28 mouse cellular contexts compared by ENCODE assay signal in genomic region chr7:105185912-105186311, GRCm38 (mm10). TPM values are rescaled to one million over a fixed set of nuclear protein-coding genes. Genes with fewer than 3 reads are reported as not detected.
DNase-seq lines count a peak whose midpoint lies in the region; ATAC-seq and TF ChIP-seq lines count a peak whose summit lies in the region.
"Had no signal": no experiment of that assay in that cellular context is flagged by ENCODE, and none has a peak within 500 bp of the region (broad histone marks: within the 10 kb centered on the region; RNA-seq: fewer than 3 reads in every experiment).

Olfr685 (minus strand) TSS chr7:105186012.

- no peak for TF ChIP-seq CTCF in midbrain, postnatal 0 days (IDR thresholded peaks at IDR 0.05)

- 93% methylated on average over 1 of the region's 1 CpGs for WGBS in midbrain, postnatal 0 days
- 95% methylated on average over 1 of the region's 1 CpGs for WGBS in midbrain, embryonic 15.5 days

- DNase-seq in midbrain, postnatal 0 days (ENCODE audit: low spot score), result peak; percentile 1
- peak; percentile 15 for DNase-seq in brain, adult 2 months (ENCODE audit: low read depth, low spot score)
- DNase-seq in mesoderm, embryonic 11.5 days (ENCODE audit: low read depth, low spot score), result peak; percentile 0
- no peak for DNase-seq in right cerebral cortex, adult 18-20 months
- DNase-seq in layer of hippocampus, postnatal 10 days (ENCODE audit: low spot score in 2 of 2), result no peak
- DNase-seq: adrenal gland, adult 2 months; adrenal gland, adult 8-10 months; adrenal gland, postnatal 10 days; adrenal gland, postnatal 14 days; adrenal gland, postnatal 25 days; adrenal gland, postnatal 36 days; B cell, adult 2 months; cerebellum, adult 11 months; cerebellum, adult 11-12 months; cerebellum, adult 18-20 months; cerebellum, adult 2 months had no signal

- H3K4me3 ChIP-seq in midbrain, postnatal 0 days (ENCODE audit: low read depth, low read length), result no peak within 1 kb of the TSS
- no peak within 1 kb of the TSS for H3K4me3 ChIP-seq in midbrain, embryonic 15.5 days

- H3K27ac ChIP-seq in midbrain, postnatal 0 days (ENCODE audit: low read depth, low read length), result no peak within 1 kb of the TSS
- H3K27ac ChIP-seq in midbrain, embryonic 15.5 days, result no peak within 1 kb of the TSS

- no peaks in the 10 kb centered on the region for H3K36me3 ChIP-seq in midbrain, postnatal 0 days (ENCODE audit: insufficient read depth, low read length)
- no peaks in the 10 kb centered on the region for H3K36me3 ChIP-seq in midbrain, embryonic 15.5 days (replicated peaks)
- H3K36me3 ChIP-seq: G1E had no signal

- ATAC-seq in midbrain, postnatal 0 days (ENCODE audit: low FRiP score), result no peak
- ATAC-seq in midbrain, embryonic 15.5 days (replicated peaks), result no peak
- ATAC-seq: activated CD4-positive, CD25-positive, alpha-beta regulatory T cell, adult 4 months; CD4-positive, CD25-positive, alpha-beta regulatory T cell, adult 4 months; Patski had no signal

- no peak within 1 kb of the TSS for H3K9ac ChIP-seq in midbrain, postnatal 0 days (replicated peaks; ENCODE audit: low read length, poor library complexity, severe bottlenecking)
- H3K9ac ChIP-seq in midbrain, embryonic 15.5 days, result no peak within 1 kb of the TSS

- no peak within 1 kb of the TSS for H3K4me2 ChIP-seq in midbrain, postnatal 0 days (ENCODE audit: low read depth, low read length, poor library complexity, severe bottlenecking)
- no peak within 1 kb of the TSS for H3K4me2 ChIP-seq in midbrain, embryonic 15.5 days

- no peaks in the 10 kb centered on the region for H3K9me3 ChIP-seq in midbrain, postnatal 0 days (ENCODE audit: low read length)
- H3K9me3 ChIP-seq in midbrain, embryonic 15.5 days, result no peaks in the 10 kb centered on the region
- H3K9me3 ChIP-seq: G1E had no signal

- H3K4me1 ChIP-seq in midbrain, postnatal 0 days (ENCODE audit: insufficient read depth, low read length), result no peaks in the 10 kb centered on the region
- no peaks in the 10 kb centered on the region for H3K4me1 ChIP-seq in midbrain, embryonic 15.5 days

- no peaks in the 10 kb centered on the region for H3K27me3 ChIP-seq in midbrain, postnatal 0 days (ENCODE audit: insufficient read depth, low read length)
- H3K27me3 ChIP-seq in midbrain, embryonic 15.5 days (replicated peaks), result no peaks in the 10 kb centered on the region
- H3K27me3 ChIP-seq: CH12.LX, Patski had no signal

RNA-seq across cellular contexts. Expression of gene Olfr685, which starts in this region (rescaled TPM):
- total RNA-seq in midbrain, postnatal 0 days (2014; rRNA removed), result not detected in 2 replicates
- polyA plus RNA-seq in midbrain, postnatal 0 days (2015; fragmentation: Nextera tagmentation; extraction: Ambion mirVana), result not detected in 2 replicates
- not detected in 2 replicates for polyA plus RNA-seq in midbrain, embryonic 15.5 days (2015; fragmentation: Nextera tagmentation; extraction: Ambion mirVana)
- total RNA-seq in layer of hippocampus, postnatal 10 days (2021), result not detected
- total RNA-seq: adrenal gland, adult 18-20 months; adrenal gland, adult 2 months; adrenal gland, adult 8-10 months; adrenal gland, postnatal 10 days; adrenal gland, postnatal 14 days; adrenal gland, postnatal 25 days; adrenal gland, postnatal 36 days; adrenal gland, postnatal 4 days; CH12.LX; ES-E14; MEL had no signal
- polyA plus RNA-seq: activated CD4-positive, CD25-positive, alpha-beta regulatory T cell, adult 4 months; adrenal gland, adult 2 months; brain, embryonic 14.5 days; C2C12; CD4-positive, CD25-positive, alpha-beta regulatory T cell, adult 4 months; cerebellum, adult 2 months; G1E; Patski had no signal

Comparison
In these comparisons a context has a peak if more than half of its experiments do, and no peak if none do; other contexts are left out.
1. Peak in DNase-seq in midbrain, postnatal 0 days; RNA of the gene not detected or under 1 TPM.
2. DNase-seq: peak in brain, adult 2 months (single experiment) and mesoderm, embryonic 11.5 days (single experiment); none in right cerebral cortex, adult 18-20 months (single experiment) and layer of hippocampus, postnatal 10 days (0 of 2).